Mouse (Mus musculus) brain, embryonic 14.5 days (tissue): ENCODE data around the gene Pcyt1b. TPM values are rescaled to one million over a fixed set of nuclear protein-coding genes. Genes with fewer than 3 reads are reported as not detected.

Experiments used
- DNase-seq: peaks from one replicate; pipeline ENCODE4 v3.0.0-alpha.2; 2011; ENCODE audit warnings: low read depth
- CTCF ChIP-seq: fragments of 200-500 bp; IDR thresholded peaks from 2 replicates; pipeline ENCODE4 v1.5.1; 2012; ENCODE audit warnings: inconsistent platforms, mild to moderate bottlenecking, moderate library complexity, borderline replicate concordance; ENCODE audit not compliant: insufficient read depth, insufficient read length; ENCODE audit errors: extremely low read depth
- POLR2A ChIP-seq: fragments of 200-500 bp; IDR thresholded peaks from 2 replicates; pipeline ENCODE4 v1.6.1; 2012; ENCODE audit warnings: mild to moderate bottlenecking, inconsistent platforms, borderline replicate concordance; ENCODE audit not compliant: poor library complexity, insufficient read depth, insufficient read length, severe bottlenecking; ENCODE audit errors: extremely low read depth
- polyA plus RNA-seq: library from polyadenylated mRNA; depleted of rRNA; stranded (reverse); fragments of >200 nt; gene quantifications from 2 replicates; pipeline ENCODE4 v1.2.3, GENCODE M21; 2012; rRNA removed

The Pcyt1b gene
- polyA plus RNA-seq, 1 experiment: 29.1 TPM

DNA sequence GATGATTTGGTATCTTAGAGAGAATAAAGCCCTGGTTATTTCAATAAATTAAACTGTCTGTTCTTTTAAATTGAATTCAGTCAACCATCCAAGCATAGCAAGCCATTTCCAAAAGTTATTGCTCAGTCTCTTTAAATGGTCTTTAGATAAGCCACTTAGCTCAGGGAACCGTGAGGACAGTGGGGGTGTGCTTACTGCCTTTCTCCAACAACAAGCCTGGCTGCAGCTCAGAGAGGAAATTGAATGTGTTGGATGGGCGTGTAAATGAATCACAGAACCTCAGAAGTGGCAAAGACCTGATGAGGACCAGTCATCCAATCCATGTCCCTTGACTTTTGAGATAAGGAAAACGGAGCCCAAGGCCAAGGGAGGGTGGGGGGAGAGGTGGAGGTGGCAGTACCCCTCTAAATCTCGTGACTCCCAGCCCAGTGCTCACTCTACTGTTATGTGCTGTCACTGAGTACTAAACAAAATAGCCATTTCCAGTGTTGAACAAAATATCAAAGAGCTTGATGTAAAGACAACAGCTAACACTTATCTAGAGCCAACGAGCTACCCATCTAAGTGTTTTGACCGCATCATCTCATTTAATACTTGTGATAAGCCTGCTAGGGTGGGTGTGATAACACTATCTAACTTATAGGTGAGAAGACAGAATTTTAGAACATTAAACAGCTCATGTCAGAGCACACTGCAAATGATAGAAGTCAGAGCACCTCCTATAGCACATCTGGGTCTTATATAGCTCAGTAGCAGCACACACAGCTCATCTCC lies 78.5 kb downstream of the Pcyt1b start:
- TF ChIP-seq CTCF (no peak), POLR2A (no peak)
- DNase-seq: peak; percentile 53

DNA sequence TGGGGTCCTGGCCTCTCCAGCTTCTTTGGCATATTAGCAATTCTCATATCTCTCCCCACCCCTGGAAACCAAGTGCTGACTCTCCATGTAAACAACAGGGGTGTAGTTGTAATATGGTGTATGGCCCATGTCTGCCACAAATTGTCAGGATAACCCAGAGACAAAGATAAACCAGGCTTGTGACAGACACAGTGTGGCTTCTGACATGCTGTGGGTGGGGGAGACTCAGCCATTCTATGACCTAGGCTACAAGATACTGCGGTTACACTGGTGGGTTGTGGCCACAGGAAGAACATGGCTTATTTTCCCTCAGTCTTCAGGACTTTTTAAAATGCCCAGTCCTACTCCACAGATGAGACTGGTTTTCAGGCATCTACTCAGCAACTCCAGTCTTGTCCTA lies 94.5 kb downstream of the Pcyt1b start:
- TF ChIP-seq POLR2A (no peak), CTCF (no peak)
- DNase-seq: no peak

GRCm38 (mm10) chrX:93750566-93750965 lies 95.9 kb downstream of the Pcyt1b start:
- DNase-seq: no peak
- TF ChIP-seq CTCF (no peak), POLR2A (no peak)

DNA sequence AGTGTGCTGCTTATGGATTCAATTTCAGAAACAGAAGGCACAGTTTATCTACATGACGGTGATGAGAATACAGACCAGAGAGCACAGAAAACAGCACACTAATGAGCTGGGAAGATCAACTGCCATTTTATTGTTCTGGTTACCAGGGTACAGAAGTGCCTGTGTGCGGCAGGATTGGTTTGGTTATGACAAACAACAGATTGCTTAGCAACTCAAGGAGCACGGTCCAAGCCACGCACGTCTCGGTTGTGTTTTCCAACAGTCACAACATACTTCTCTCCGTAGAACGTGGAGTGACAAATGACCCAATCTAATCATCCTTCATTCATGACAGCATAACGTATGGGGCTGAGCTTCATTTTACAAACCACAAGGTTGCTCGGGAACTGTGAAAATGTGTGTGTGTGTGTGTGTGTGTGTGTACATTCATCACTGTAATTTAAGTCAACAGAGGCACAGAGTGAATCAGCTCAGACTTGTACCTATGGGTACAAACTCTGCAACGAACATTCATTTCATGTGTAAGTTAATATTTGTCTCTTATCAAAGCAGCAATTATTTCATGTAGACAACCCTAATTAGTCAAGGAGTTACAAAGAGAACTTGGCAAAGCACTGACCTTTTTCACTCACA lies 100.7 kb downstream of the Pcyt1b start:
- peak; percentile 74 for DNase-seq
- no peak for TF ChIP-seq CTCF
- no peak for TF ChIP-seq POLR2A

DNA sequence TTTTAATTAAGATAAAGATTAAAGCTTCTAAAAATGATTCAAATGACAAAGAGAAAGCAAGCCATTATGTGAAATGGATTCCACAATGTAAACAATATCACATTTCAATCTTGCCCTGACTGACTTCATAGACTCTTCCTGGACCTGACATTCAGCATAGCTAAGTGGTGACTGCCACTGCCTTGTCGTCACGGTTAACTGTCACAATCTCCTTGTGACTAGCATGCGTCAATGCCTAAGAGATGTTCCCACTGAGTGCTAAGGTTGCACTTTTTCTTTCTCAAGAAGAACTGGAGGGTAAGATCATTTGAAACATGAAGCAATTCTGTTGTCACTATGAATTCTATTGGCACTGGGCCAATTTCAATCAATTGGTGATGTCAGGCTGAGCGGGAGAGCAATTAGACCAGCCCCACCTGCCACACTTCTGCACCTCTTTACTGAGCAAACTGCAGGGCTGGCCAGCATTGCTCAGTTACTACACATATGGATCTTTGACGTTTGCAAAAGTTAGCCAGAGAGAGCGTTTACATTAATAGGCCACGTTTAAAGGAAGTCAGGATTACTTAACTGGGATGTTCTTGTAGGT lies 102.3 kb downstream of the Pcyt1b start:
- TF ChIP-seq POLR2A (no peak), CTCF (no peak)
- peak; percentile 68 for DNase-seq

- no peak for TF ChIP-seq POLR2A
- no peak for TF ChIP-seq CTCF
- no peak for DNase-seq
Measured at GRCm38 (mm10) chrX:93760770-93761169, 106.1 kb downstream of the Pcyt1b start.

DNA sequence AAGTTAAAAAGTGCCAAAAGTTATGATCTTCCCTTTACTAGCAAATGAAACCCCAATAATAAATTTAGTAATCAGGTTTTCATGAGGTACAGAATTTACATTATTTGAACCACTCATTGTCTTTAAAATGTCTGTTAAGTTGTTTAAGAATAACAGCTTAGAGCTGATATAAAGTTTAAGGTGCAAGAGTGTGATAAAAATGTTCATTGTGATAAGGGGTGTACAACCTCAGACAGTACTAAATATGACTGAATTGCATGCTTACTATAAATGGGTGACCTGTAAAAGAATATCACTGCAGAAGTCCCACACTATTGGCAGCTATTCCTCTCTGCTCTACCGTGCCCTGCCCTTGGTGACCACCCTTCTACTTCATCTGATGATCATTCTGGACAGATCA lies 134.9 kb downstream of the Pcyt1b start:
- no peak for TF ChIP-seq POLR2A
- no peak for TF ChIP-seq CTCF
- DNase-seq: no peak

GRCm38 (mm10) chrX:93793168-93793567 lies 138.5 kb downstream of the Pcyt1b start:
- peak; percentile 6 for DNase-seq

More at GRCm38 (mm10) chrX:93793168-93793567, 138.5 kb downstream of the Pcyt1b start:
- no peak for TF ChIP-seq POLR2A
- TF ChIP-seq CTCF: peak; percentile 44; the same call in 1 of the 2 replicates

Other genes starting within 250 kb of the Pcyt1b start
- 4.2 and 4.9 TPM in 2 replicates for gene Pola1, start 22.7 kb upstream of the Pcyt1b start, polyA plus RNA-seq
- 15.3 and 16.6 TPM in 2 replicates for gene Pdk3, start 177.3 kb downstream of the Pcyt1b start, polyA plus RNA-seq